Mouse (Mus musculus) lung, postnatal 0 days (tissue): Measurements from ENCODE around the gene Podxl2. TPM values are rescaled to one million over a fixed set of nuclear protein-coding genes. Genes with fewer than 3 reads are reported as not detected.

ENCODE experiments used
- ATAC-seq: fragments of 200-750 bp; cut with Nextera tagmentation; 2 replicates; pipeline ENCODE4 v1.8.0; 2017; ENCODE audit warnings: moderate library complexity
- DNase-seq: peaks from one replicate; pipeline ENCODE4 v3.0.0-alpha.2; 2016; ENCODE audit warnings: low spot score
- H3K27ac ChIP-seq: fragments of 300-500 bp; sonication (generic); 2 replicates; pipeline ENCODE4 v1.5.1; 2014; ENCODE audit warnings: antibody characterized with exemption, mild to moderate bottlenecking, low read length, mixed read lengths
- H3K27me3 ChIP-seq: fragments of 300-500 bp; sonication (generic); replicated peaks from 2 replicates; pipeline ENCODE4 v1.6.1; 2014; ENCODE audit warnings: low read length, mixed read lengths; ENCODE audit not compliant: insufficient read depth
- H3K36me3 ChIP-seq: fragments of 300-500 bp; sonication (generic); 2 replicates; pipeline ENCODE4 v1.6.1; 2014; ENCODE audit warnings: low read length, mixed read lengths; ENCODE audit not compliant: insufficient read depth
- H3K4me1 ChIP-seq: fragments of 300-500 bp; sonication (generic); 2 replicates; pipeline ENCODE4 v1.6.1; 2014; ENCODE audit warnings: antibody characterized with exemption, low read depth, low read length, mixed read lengths; ENCODE audit not compliant: insufficient read depth
- H3K4me2 ChIP-seq: fragments of 300-500 bp; sonication (generic); replicated peaks from 2 replicates; pipeline ENCODE4 v1.6.1; 2014; ENCODE audit warnings: low read depth, mild to moderate bottlenecking, low read length, moderate library complexity, mixed read lengths
- H3K4me3 ChIP-seq: fragments of 300-500 bp; sonication (generic); 2 replicates; pipeline ENCODE4 v1.5.1; 2014; ENCODE audit warnings: low read depth, low read length
- H3K9ac ChIP-seq: fragments of 300-500 bp; sonication (generic); replicated peaks from 2 replicates; pipeline ENCODE4 v1.6.1; 2014; ENCODE audit warnings: low read depth, mild to moderate bottlenecking
- H3K9me3 ChIP-seq: fragments of 300-500 bp; sonication (generic); 2 replicates; pipeline ENCODE4 v1.6.1; 2016; ENCODE audit warnings: low read length, mixed read lengths
- CTCF ChIP-seq: IDR thresholded peaks from 2 replicates; pipeline ENCODE4 v1.5.1; 2016; ENCODE audit warnings: antibody characterized with exemption, mild to moderate bottlenecking
- EP300 ChIP-seq: IDR thresholded peaks from 2 replicates; pipeline ENCODE4 v1.6.1; 2016; ENCODE audit warnings: antibody characterized with exemption, mild to moderate bottlenecking, control low read depth
- WGBS: fragments of 180-500 bp; shearing (Covaris S2); extraction: QIAGEN DNeasy Blood & Tissue Kit; methylation state at CpG from one replicate; pipeline ENCODE4 v1.1.7; 2014; 5-methylcytosine and 5-hydroxymethylcytosine counted together
- polyA plus RNA-seq: library from polyadenylated mRNA; unstranded; fragments of >200 nt; fragmentation: Nextera tagmentation; extraction: Ambion mirVana; gene quantifications from 2 replicates; pipeline ENCODE4 v1.2.1, GENCODE M21; 2015

The Podxl2 gene
- polyA plus RNA-seq, 1 experiment from 2014 or later, result 19.1 TPM

GRCm38 (mm10) chr6:88835047-88835446 lies 39.8 kb downstream of the Podxl2 start:
- no peak for ATAC-seq
- Histone ChIP-seq H3K4me2 (no peak overlapping the region), H3K36me3 (peaks cover 29% of the 10 kb centered on the region; the same call in 1 of the 2 replicates), H3K9me3 (no peaks in the 10 kb centered on the region), H3K27ac (no peak overlapping the region), H3K9ac (no peak overlapping the region), H3K27me3 (no peaks in the 10 kb centered on the region), H3K4me1 (no peaks in the 10 kb centered on the region), H3K4me3 (no peak overlapping the region)
- no peak for TF ChIP-seq EP300
- TF ChIP-seq CTCF, result no peak
- 79% methylated on average over 5 of the region's 5 CpGs for WGBS
- no peak for DNase-seq

GRCm38 (mm10) chr6:88833340-88834140 lies 41.3 kb downstream of the Podxl2 start:
- ATAC-seq, result no peak
- H3K9ac ChIP-seq, result no peak overlapping the region
- no peaks in the 10 kb centered on the region for H3K27me3 ChIP-seq
- no peak for TF ChIP-seq CTCF
- no peak overlapping the region for H3K4me3 ChIP-seq
- no peaks in the 10 kb centered on the region for H3K9me3 ChIP-seq
- H3K27ac ChIP-seq, result no peak overlapping the region
- peaks cover 24% of the 10 kb centered on the region; the same call in 1 of the 2 replicates for H3K36me3 ChIP-seq
- no peak overlapping the region for H3K4me2 ChIP-seq
- peak; percentile 23 for DNase-seq
- no peaks in the 10 kb centered on the region for H3K4me1 ChIP-seq
- 74% methylated on average over 5 of the region's 5 CpGs for WGBS

GRCm38 (mm10) chr6:88832663-88833062 lies 42.2 kb downstream of the Podxl2 start:
- Histone ChIP-seq H3K9me3 (no peaks in the 10 kb centered on the region), H3K4me1 (no peaks in the 10 kb centered on the region), H3K27ac (no peak overlapping the region), H3K4me2 (no peak overlapping the region), H3K4me3 (no peak overlapping the region), H3K9ac (no peak overlapping the region), H3K36me3 (peaks cover 15% of the 10 kb centered on the region; the same call in 1 of the 2 replicates), H3K27me3 (no peaks in the 10 kb centered on the region)
- no peak for ATAC-seq
- TF ChIP-seq CTCF (no peak), EP300 (no peak)
- 82% methylated on average over 5 of the region's 5 CpGs for WGBS
- DNase-seq, result peak; percentile 43

- Histone ChIP-seq H3K9ac (no peak overlapping the region), H3K36me3 (0 out of 2 replicates have a peak, but pooled peaks cover 9% of the 10 kb centered on the region), H3K4me2 (no peak overlapping the region), H3K9me3 (no peaks in the 10 kb centered on the region), H3K4me3 (no peak overlapping the region), H3K4me1 (no peaks in the 10 kb centered on the region), H3K27me3 (no peaks in the 10 kb centered on the region), H3K27ac (no peak overlapping the region)
- TF ChIP-seq CTCF (peak; percentile 92), EP300 (no peak)
- 26% methylated on average over 8 of the region's 8 CpGs for WGBS
- DNase-seq, result peak; percentile 91
- peak; percentile 37 for ATAC-seq
Measured at GRCm38 (mm10) chr6:88831456-88831855, 43.4 kb downstream of the Podxl2 start.

GRCm38 (mm10) chr6:88830112-88830702 lies 44.6 kb downstream of the Podxl2 start:
- Histone ChIP-seq H3K27ac (no peak overlapping the region), H3K4me3 (no peak overlapping the region), H3K4me2 (no peak overlapping the region), H3K27me3 (no peaks in the 10 kb centered on the region), H3K9ac (no peak overlapping the region), H3K36me3 (no peaks in the 10 kb centered on the region), H3K9me3 (no peaks in the 10 kb centered on the region), H3K4me1 (no peaks in the 10 kb centered on the region)
- no peak for TF ChIP-seq EP300
- no peak for TF ChIP-seq CTCF
- DNase-seq, result no peak
- WGBS, result 83% methylated on average over 6 of the region's 6 CpGs
- no peak for ATAC-seq

- no peaks in the 10 kb centered on the region for H3K9me3 ChIP-seq
- H3K4me3 ChIP-seq, result no peak overlapping the region
- no peak for TF ChIP-seq EP300
- no peak for TF ChIP-seq CTCF
- no peaks in the 10 kb centered on the region for H3K27me3 ChIP-seq
- WGBS, result 89% methylated on average over 4 of the region's 4 CpGs
- DNase-seq (no peak), ATAC-seq (no peak)
- no peak overlapping the region for H3K27ac ChIP-seq
- H3K4me1 ChIP-seq, result no peaks in the 10 kb centered on the region
- H3K4me2 ChIP-seq, result no peak overlapping the region
- H3K9ac ChIP-seq, result no peak overlapping the region
- H3K36me3 ChIP-seq, result no peaks in the 10 kb centered on the region
Measured at GRCm38 (mm10) chr6:88829579-88829978, 45.3 kb downstream of the Podxl2 start.
